Comparison of ENCODE assay signal across 9 mouse cellular contexts in genomic region chr7:66310670-66311656, GRCm38 (mm10). TPM values are rescaled to one million over a fixed set of nuclear protein-coding genes. Genes with fewer than 3 reads are reported as not detected.
DNase-seq lines count a peak whose midpoint lies in the region; ATAC-seq and TF ChIP-seq lines count a peak whose summit lies in the region.
"Had no signal": no experiment of that assay in that cellular context is flagged by ENCODE, and none has a peak within 500 bp of the region (broad histone marks: within the 10 kb centered on the region; RNA-seq: fewer than 3 reads in every experiment).

No protein-coding gene starts in this region.

- no peak overlapping the region for H3K4me3 ChIP-seq in kidney, embryonic 14.5 days (ENCODE audit: low read length)
- no peak overlapping the region for H3K4me3 ChIP-seq in embryonic facial prominence, embryonic 15.5 days (replicated peaks)
- H3K4me3 ChIP-seq in kidney, postnatal 0 days (replicated peaks; ENCODE audit: low read depth, low read length) = no peak overlapping the region

- no peaks in the 10 kb centered on the region for H3K9me3 ChIP-seq in kidney, embryonic 14.5 days (ENCODE audit: control insufficient read depth, low read length)
- H3K9me3 ChIP-seq in embryonic facial prominence, embryonic 15.5 days (replicated peaks) = no peaks in the 10 kb centered on the region
- no peaks in the 10 kb centered on the region for H3K9me3 ChIP-seq in kidney, postnatal 0 days (replicated peaks; ENCODE audit: low read length)

- 68% methylated on average over 26 of the region's 26 CpGs for WGBS in kidney, embryonic 14.5 days
- 57% methylated on average over 26 of the region's 26 CpGs for WGBS in embryonic facial prominence, embryonic 15.5 days
- WGBS in kidney, postnatal 0 days = 61% methylated on average over 26 of the region's 26 CpGs

- no peak for TF ChIP-seq CTCF in kidney, postnatal 0 days (IDR thresholded peaks at IDR 0.05; ENCODE audit: low read depth)

- no peak overlapping the region for H3K27ac ChIP-seq in kidney, embryonic 14.5 days (ENCODE audit: low read depth, low read length)
- H3K27ac ChIP-seq in embryonic facial prominence, embryonic 15.5 days (replicated peaks) = peak overlapping the region; percentile 63
- no peak overlapping the region for H3K27ac ChIP-seq in kidney, postnatal 0 days

- H3K4me1 ChIP-seq in kidney, embryonic 14.5 days (ENCODE audit: control insufficient read depth, insufficient read depth, low read length) = no peaks in the 10 kb centered on the region
- H3K4me1 ChIP-seq in embryonic facial prominence, embryonic 15.5 days = peaks cover 27% of the 10 kb centered on the region
- no peaks in the 10 kb centered on the region for H3K4me1 ChIP-seq in kidney, postnatal 0 days (replicated peaks; ENCODE audit: insufficient read depth, low read length)

- H3K27me3 ChIP-seq in kidney, embryonic 14.5 days (ENCODE audit: control insufficient read depth, insufficient read depth, low read length) = no peaks in the 10 kb centered on the region
- H3K27me3 ChIP-seq in embryonic facial prominence, embryonic 15.5 days = no peaks in the 10 kb centered on the region
- no peaks in the 10 kb centered on the region for H3K27me3 ChIP-seq in kidney, postnatal 0 days (ENCODE audit: insufficient read depth, low read length)
- H3K27me3 ChIP-seq: Patski had no signal

- no peak overlapping the region for H3K9ac ChIP-seq in kidney, embryonic 14.5 days (ENCODE audit: low read depth, low read length)
- no peak overlapping the region for H3K9ac ChIP-seq in embryonic facial prominence, embryonic 15.5 days
- no peak overlapping the region for H3K9ac ChIP-seq in kidney, postnatal 0 days (ENCODE audit: low read depth, low read length)

- H3K4me2 ChIP-seq in kidney, embryonic 14.5 days (replicated peaks; ENCODE audit: low read depth, low read length) = no peak overlapping the region
- H3K4me2 ChIP-seq in embryonic facial prominence, embryonic 15.5 days (replicated peaks) = no peak overlapping the region
- no peak overlapping the region for H3K4me2 ChIP-seq in kidney, postnatal 0 days (ENCODE audit: low read length)

- peak; percentile 57 for DNase-seq in kidney, adult 11 months
- DNase-seq in adipocyte (ENCODE audit: low spot score) = peak; percentile 89
- peak; percentile 27 for DNase-seq in kidney, postnatal 0 days (ENCODE audit: low spot score)
- no peak for DNase-seq in spleen, postnatal 10 days (ENCODE audit: low spot score in 2 of 2)
- no peak for DNase-seq in frontal cortex, postnatal 10 days (ENCODE audit: low spot score in 2 of 2)

- H3K36me3 ChIP-seq in kidney, embryonic 14.5 days (ENCODE audit: control insufficient read depth, insufficient read depth, low read length) = peaks cover 8% of the 10 kb centered on the region; the same call in 1 of the 2 replicates
- peaks cover 11% of the 10 kb centered on the region; the same call in 1 of the 2 replicates for H3K36me3 ChIP-seq in embryonic facial prominence, embryonic 15.5 days
- 0 out of 2 replicates have a peak, but pooled peaks cover 15% of the 10 kb centered on the region for H3K36me3 ChIP-seq in kidney, postnatal 0 days (ENCODE audit: insufficient read depth, low read length)

- no peak for ATAC-seq in kidney, embryonic 14.5 days (ENCODE audit: low FRiP score, low TSS enrichment)
- ATAC-seq in embryonic facial prominence, embryonic 15.5 days (ENCODE audit: insufficient number of reproducible peaks, low FRiP score, low TSS enrichment, low read depth) = peak; percentile 52; the same call in 1 of the 2 replicates
- ATAC-seq in kidney, postnatal 0 days (replicated peaks; ENCODE audit: low FRiP score, low read depth) = no peak
- peak; percentile 55 for ATAC-seq in megakaryocyte progenitor cell, adult 5-6 weeks (replicated peaks; ENCODE audit: poor library complexity)
- ATAC-seq: Patski had no signal

RNA-seq across cellular contexts. Expression of gene Gm10974, which starts 54.7 kb away (rescaled TPM):
- not detected in 2 replicates for polyA plus RNA-seq in kidney, embryonic 14.5 days (2014; fragmentation: Nextera tagmentation; extraction: Ambion mirVana)
- polyA plus RNA-seq in embryonic facial prominence, embryonic 15.5 days (2015; fragmentation: Nextera tagmentation; extraction: Ambion mirVana) = not detected in 2 replicates
- polyA plus RNA-seq in kidney, postnatal 0 days (2015; fragmentation: Nextera tagmentation; extraction: Ambion mirVana) = not detected in 2 replicates
- total RNA-seq in megakaryocyte progenitor cell, adult 5-6 weeks (2015) = not detected in 2 replicates
- total RNA-seq in megakaryocyte progenitor cell, adult 5-6 weeks (2017) = not detected in 2 replicates
- polyA plus RNA-seq: Patski had no signal

Comparison
In these comparisons a context has a peak if more than half of its experiments do, and no peak if none do; other contexts are left out.
1. DNase-seq: peak in kidney, adult 11 months (single experiment), adipocyte (single experiment) and kidney, postnatal 0 days (single experiment); none in spleen, postnatal 10 days (0 of 2) and frontal cortex, postnatal 10 days (0 of 2).
2. ATAC-seq: peak in embryonic facial prominence, embryonic 15.5 days (single experiment) and megakaryocyte progenitor cell, adult 5-6 weeks (single experiment); none in kidney, embryonic 14.5 days (single experiment) and kidney, postnatal 0 days (single experiment).